Mouse (Mus musculus): Measurements from ENCODE around the gene Amph.
A peak's percentile ranks its signal among the peaks of the same experiment; 100 is the strongest.
"Not testable (repeated sequence)": the region's sequence is repeated elsewhere in the genome, so short reads cannot be mapped to it uniquely, and the experiment has no call there.

The Amph gene

DNA sequence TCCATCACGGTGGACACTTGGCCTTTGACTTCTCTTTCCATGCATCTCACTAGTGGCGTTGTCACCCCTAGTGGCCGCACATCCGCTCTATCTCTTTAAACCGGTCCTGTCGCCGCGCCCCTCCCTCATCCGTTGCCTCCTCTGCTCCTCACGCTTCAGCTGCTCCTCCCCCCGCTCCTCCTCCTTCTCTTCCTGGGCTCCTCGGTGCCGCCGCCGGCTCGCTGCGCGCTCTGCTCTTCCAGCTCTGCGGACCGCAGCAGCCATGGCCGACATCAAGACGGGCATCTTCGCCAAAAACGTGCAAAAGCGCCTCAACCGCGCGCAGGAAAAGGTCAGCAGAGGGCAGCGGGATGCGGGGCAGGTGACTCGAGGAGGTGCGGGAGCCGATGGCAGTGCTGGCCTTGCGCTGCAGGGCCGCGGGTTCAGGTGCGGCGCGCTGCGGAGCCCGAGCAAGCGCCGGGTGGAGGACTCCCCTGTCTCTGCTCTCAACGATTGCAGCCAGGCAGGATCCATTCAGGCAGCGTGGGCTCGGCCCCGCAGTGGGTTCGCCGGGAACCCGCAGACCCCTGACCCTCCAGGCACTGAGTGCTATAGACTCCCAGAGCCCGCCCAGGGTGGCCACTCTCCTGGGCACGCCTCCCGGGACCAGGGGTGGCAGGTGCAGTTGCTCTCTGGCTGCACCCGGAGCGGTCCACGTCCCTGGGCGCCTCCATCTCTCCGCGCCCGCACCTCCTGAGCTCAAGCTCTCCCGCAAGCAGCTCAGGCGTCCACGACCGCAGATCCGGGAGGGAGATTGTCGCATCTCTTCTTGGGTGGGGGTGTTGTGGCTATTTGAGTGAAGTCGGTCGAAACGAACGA is at the start of gene Amph:
TSS of gene Amph (plus strand) at position 35 of the 858 bp plus-strand sequence.
- peak; percentile 98 for DNase-seq (ENCODE audit: low read depth, low spot score)

- DNase-seq (ENCODE audit: low read depth, low spot score), result no peak
Measured at GRCm38 (mm10) chr13:18903623-18904022, 44.4 kb upstream of the Amph start.

- peak; percentile 45 for DNase-seq (ENCODE audit: low read depth, low spot score)
Measured at GRCm38 (mm10) chr13:18914774-18915173, 33.2 kb upstream of the Amph start.

GRCm38 (mm10) chr13:18933191-18933590 is 14.8 kb upstream of the Amph start:
- DNase-seq (ENCODE audit: low read depth, low spot score), result not testable (repeated sequence)

GRCm38 (mm10) chr13:18947686-18948085 is 319 bp upstream of the Amph start:
- DNase-seq (ENCODE audit: low read depth, low spot score), result no peak

- DNase-seq (ENCODE audit: low read depth, low spot score), result no peak
Measured at GRCm38 (mm10) chr13:18949029-18949350, 985 bp downstream of the Amph start.

GRCm38 (mm10) chr13:18949626-18950200 is 1.7 kb downstream of the Amph start:
- peak; percentile 73 for DNase-seq (ENCODE audit: low read depth, low spot score)

GRCm38 (mm10) chr13:18953575-18953974 is 5.6 kb downstream of the Amph start:
- no peak for DNase-seq (ENCODE audit: low read depth, low spot score)

- peak; percentile 85 for DNase-seq (ENCODE audit: low read depth, low spot score)
Measured at GRCm38 (mm10) chr13:18956065-18956913, 8.3 kb downstream of the Amph start.

DNA sequence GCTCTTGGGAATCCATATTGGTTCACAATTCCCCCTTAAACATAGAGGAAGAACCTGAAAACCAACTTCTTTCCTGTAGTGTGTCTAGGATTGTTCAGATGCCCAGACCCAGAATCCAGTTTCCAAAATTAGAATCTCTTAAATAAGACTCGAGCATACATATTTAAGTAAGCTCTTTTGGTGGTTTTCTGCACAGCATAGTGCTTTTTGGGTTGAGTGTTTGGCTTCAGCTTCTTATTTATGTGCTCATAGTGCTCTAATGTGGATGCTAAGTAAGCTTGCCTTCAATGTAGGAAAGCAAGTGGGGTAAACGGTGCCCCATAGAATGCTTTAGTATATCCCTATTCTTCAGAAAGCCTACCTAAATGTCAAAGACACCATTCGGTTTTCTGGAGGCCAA is 9.0 kb downstream of the Amph start:
- DNase-seq (ENCODE audit: low read depth, low spot score), result peak; percentile 38

- DNase-seq (ENCODE audit: low read depth, low spot score), result peak; percentile 74
Measured at GRCm38 (mm10) chr13:18972571-18972970, 24.6 kb downstream of the Amph start.

DNA sequence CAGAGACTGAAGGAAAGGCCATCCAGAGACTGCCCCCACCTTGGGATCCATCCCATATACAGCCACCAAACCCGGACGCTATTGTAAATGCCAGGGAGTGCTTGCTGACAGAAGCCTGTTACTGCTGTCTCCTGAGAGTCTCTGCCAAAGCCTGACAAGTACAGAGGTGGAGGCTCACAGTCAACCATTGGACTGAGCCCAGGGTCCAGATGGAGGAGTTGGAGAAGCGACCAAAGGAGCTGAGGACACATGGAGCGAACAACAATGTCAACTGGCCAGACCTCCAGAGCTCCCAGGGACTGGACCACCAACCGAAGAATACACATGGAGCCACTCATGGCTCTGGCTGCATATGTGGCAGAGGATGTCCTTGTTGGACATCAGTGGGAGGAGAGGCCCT is 26.3 kb downstream of the Amph start:
- peak; percentile 91 for DNase-seq (ENCODE audit: low read depth, low spot score)

DNA sequence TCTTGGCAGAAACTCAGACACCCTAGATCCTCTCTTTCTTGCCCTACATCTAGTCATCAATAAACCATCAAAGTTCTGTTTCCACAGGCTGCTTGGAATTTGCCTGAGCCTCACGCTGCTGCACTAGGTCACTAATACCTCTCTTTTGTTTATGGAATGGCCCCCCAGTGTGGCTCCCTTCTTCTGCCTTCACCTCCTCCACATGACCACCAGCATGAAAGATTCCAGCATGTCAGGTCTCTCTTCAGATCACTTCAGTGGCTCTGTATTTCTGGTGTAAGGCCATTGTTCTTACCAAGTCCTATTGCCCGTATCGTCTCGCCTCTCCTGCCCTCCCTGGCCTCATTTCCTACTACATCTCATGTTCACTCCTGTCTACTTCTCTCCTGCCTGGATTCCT is 39.3 kb downstream of the Amph start:
- DNase-seq (ENCODE audit: low read depth, low spot score), result no peak

DNA sequence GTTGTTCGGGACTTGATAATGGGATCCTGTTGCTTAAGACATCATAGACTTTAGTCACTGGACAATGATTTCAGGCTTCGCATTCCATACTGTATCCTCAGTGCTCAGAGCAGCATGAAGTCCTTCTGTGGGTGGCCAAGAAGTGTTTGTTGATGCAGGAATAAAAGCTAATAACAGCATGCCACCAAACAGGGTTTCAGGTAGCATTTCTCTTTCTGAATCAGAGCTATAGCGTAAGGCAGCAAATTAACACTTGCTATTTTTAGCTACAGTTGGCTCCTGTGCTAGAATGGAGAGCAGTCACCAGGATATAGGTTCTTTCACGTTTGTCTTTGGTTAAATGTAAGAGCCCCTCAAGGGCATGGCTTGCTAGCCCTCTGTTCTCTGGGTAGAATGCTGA is 40.3 kb downstream of the Amph start:
- DNase-seq (ENCODE audit: low read depth, low spot score), result peak; percentile 51

- DNase-seq (ENCODE audit: low read depth, low spot score), result no peak
Measured at GRCm38 (mm10) chr13:18989185-18989714, 41.2 kb downstream of the Amph start.

DNA sequence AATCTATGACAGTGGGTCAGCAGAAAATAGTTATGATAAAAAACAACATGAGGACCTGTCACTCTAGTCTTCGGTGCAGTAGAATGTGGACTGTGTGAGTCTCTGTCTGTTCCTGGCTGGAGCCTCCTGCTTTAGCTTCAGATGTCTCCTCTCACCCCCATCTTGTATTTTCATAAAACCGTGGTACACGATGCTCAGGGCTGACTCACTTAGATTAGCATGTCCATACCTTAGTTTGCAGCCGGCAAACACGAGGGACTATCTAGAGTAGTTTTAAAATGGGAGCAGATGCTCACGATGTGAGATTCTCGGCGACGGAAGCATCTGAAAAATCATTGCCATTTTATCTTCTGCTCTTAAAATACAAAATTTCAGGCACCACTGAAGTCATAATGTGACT is 54.5 kb downstream of the Amph start:
- DNase-seq (ENCODE audit: low read depth, low spot score), result peak; percentile 88

GRCm38 (mm10) chr13:19004406-19004805 is 56.4 kb downstream of the Amph start:
- DNase-seq (ENCODE audit: low read depth, low spot score), result peak; percentile 78

- peak; percentile 74 for DNase-seq (ENCODE audit: low read depth, low spot score)
Measured at GRCm38 (mm10) chr13:19008440-19008839, 60.4 kb downstream of the Amph start.

DNA sequence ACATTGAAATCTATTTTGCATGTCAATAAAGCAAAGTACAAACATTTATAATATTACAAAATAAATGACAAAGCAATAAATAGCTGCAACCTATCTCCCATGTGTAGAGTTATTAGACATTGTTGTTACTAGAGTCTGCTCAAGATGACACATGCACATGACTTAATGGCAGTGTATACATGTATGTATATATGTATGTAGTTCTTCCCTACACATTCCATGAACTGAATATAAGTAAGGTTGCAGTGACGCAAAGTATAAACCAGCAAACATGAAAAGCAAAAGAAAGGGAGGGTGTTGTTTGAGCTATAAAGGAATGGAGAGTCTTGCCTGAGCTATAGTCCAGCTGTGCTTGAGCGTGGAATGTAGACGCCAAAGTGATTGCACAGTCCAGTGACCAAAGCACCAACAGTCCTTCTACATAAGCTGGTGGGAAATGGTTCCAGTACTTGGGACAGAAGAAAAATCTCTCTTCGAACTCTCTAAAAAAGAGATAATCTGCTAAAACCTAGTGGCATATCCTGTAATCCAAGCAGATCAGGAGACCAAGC is 66.9 kb downstream of the Amph start:
- DNase-seq (ENCODE audit: low read depth, low spot score), result no peak

DNA sequence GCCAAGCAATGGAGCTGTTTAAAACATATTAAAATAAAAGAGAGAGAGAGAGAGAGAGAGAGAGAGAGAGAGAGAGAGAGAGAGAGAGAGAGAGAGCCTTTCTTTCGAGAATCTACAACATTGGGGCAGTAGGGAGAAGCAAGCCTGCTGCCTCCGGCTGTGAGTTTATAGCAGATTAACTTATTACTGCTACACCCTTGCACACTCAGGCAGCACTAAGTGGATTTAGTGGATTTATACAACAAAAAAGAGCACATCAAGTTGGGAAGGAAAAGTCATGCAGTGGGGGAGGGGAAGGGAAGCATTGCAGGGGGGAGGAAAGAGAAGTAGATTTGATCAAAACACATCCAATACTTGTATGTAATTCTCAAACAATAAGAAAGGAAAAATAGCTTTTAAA is 73.5 kb downstream of the Amph start:
- DNase-seq (ENCODE audit: low read depth, low spot score), result no peak

DNA sequence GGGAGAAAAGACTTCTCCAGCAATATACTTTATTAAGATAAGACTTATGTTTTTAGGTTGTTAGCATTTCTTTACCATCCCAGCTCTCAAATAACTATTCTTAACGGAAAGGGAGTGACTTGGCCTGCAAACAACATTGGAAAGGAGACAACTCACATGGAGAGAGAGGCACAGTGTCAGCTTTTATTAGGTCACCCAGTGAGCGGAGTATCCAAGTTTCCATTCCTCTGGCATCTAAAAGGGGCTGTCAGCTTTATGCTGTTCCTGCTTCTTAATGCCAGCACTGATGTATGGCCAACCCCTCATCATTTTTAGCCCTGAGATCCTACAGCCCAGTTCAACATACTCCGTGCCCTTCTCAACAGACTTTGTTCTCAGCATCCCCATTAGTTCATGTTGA is 74.3 kb downstream of the Amph start:
- peak; percentile 94 for DNase-seq (ENCODE audit: low read depth, low spot score)
